Mouse (Mus musculus): ENCODE data around the gene Psmc3.

- TF ChIP-seq CTCF (IDR thresholded peaks at IDR 0.05; ENCODE audit: extremely low read depth, insufficient read length, insufficient replicate concordance, low read depth, low read length) (no peak), POLR2A (IDR thresholded peaks at IDR 0.05; ENCODE audit: low read depth, low read length) (no peak)
These were observed 61.8 kb downstream of the Psmc3 start for GRCm38 (mm10) chr2:91115578-91115970.
